Mouse (Mus musculus): ENCODE results near the gene Sipa1l1.

GRCm38 (mm10) chr12:82234463-82235223 is 65.5 kb downstream of the Sipa1l1 start:
- TF ChIP-seq GATA1 (IDR thresholded peaks at IDR 0.05; ENCODE audit: low read length): no peak
- no peak for TF ChIP-seq TAL1 (IDR thresholded peaks at IDR 0.05; ENCODE audit: low read length)

Measured in erythroblast, embryonic 14.5 days (primary cell).